Mouse (Mus musculus): ENCODE results near the gene Atp8a2. TPM values are rescaled to one million over a fixed set of nuclear protein-coding genes. Genes with fewer than 3 reads are reported as not detected.

The Atp8a2 gene
- total and polyA plus RNA-seq, 3 experiments = 0.11 TPM; not detected in 2

DNA sequence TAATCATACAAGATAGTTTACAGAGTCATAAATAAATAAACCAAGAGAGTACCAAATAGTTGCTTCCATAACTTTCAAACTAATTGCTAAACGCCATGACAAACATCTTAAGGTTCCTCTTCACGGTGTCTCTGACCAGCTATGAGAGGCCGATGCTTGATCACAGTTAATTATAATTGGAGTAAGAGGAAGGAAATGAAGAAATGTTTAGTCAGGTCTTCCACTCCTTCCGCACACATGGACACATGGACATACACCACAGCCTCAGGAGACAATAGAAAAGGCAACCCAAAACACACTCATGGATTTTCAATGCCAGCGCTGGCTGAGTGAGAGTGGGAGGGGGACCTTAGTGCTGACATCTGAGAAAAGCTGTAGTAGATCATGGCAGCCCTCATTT lies 232.4 kb downstream of the Atp8a2 start:
- ATAC-seq (ENCODE audit: extremely low read depth, insufficient number of reproducible peaks, low FRiP score, poor library complexity, severe bottlenecking) (no peak), DNase-seq (ENCODE audit: low spot score) (no peak)
- H3K36me3 ChIP-seq (replicated peaks) = no peaks in the 10 kb centered on the region
- H3K27me3 ChIP-seq (ENCODE audit: insufficient read depth, low read length) = no peaks in the 10 kb centered on the region
- no peaks in the 10 kb centered on the region for H3K4me1 ChIP-seq (ENCODE audit: insufficient read depth, low read depth, low read length)
- H3K4me3 ChIP-seq (ENCODE audit: low read depth, low read length) = no peak overlapping the region
- peaks cover 14% of the 10 kb centered on the region for H3K9me3 ChIP-seq (replicated peaks)
- TF ChIP-seq TAL1 (conservative IDR thresholded peaks at IDR 0.05; ENCODE audit: low read depth, low read length) (no peak), POLR2AphosphoS5 (IDR thresholded peaks at IDR 0.05; ENCODE audit: insufficient replicate concordance, low read depth, low read length) (no peak), GATA2 (IDR thresholded peaks at IDR 0.05; ENCODE audit: borderline replicate concordance, low read depth, low read length) (no peak), GATA1 (IDR thresholded peaks at IDR 0.05; ENCODE audit: borderline replicate concordance, low read length) (no peak), CTCF (IDR thresholded peaks at IDR 0.05; ENCODE audit: low read depth, low read length) (no peak)

DNA sequence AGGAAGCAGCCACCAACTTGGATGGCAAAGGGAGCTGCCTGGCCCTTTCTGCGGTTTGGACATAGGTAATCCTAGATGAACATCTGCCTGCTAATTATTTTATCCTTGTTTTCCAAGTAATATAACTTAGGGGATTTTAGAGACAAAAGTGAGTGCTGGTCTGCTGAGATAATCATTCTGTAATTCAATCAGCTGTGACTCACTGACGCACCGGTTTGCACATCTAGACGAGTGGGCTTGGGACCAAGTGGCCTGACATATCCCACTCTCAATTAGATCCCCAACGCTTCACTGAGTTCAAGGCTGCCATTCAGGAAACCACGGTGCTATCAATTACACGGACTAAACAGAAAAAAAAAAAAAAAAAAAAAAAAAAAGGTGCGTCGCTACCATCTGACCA lies 236.0 kb downstream of the Atp8a2 start:
- ATAC-seq (ENCODE audit: extremely low read depth, insufficient number of reproducible peaks, low FRiP score, poor library complexity, severe bottlenecking) = no peak
- Histone ChIP-seq H3K4me3 (ENCODE audit: low read depth, low read length) (no peak overlapping the region), H3K4me1 (ENCODE audit: insufficient read depth, low read depth, low read length) (no peaks in the 10 kb centered on the region), H3K9me3 (replicated peaks) (peaks cover 10% of the 10 kb centered on the region), H3K27me3 (ENCODE audit: insufficient read depth, low read length) (no peaks in the 10 kb centered on the region), H3K36me3 (replicated peaks) (no peaks in the 10 kb centered on the region)
- no peak for DNase-seq (ENCODE audit: low spot score)
- TF ChIP-seq GATA1 (IDR thresholded peaks at IDR 0.05; ENCODE audit: borderline replicate concordance, low read length) (no peak), GATA2 (IDR thresholded peaks at IDR 0.05; ENCODE audit: borderline replicate concordance, low read depth, low read length) (no peak), CTCF (IDR thresholded peaks at IDR 0.05; ENCODE audit: low read depth, low read length) (no peak), TAL1 (conservative IDR thresholded peaks at IDR 0.05; ENCODE audit: low read depth, low read length) (no peak)

DNA sequence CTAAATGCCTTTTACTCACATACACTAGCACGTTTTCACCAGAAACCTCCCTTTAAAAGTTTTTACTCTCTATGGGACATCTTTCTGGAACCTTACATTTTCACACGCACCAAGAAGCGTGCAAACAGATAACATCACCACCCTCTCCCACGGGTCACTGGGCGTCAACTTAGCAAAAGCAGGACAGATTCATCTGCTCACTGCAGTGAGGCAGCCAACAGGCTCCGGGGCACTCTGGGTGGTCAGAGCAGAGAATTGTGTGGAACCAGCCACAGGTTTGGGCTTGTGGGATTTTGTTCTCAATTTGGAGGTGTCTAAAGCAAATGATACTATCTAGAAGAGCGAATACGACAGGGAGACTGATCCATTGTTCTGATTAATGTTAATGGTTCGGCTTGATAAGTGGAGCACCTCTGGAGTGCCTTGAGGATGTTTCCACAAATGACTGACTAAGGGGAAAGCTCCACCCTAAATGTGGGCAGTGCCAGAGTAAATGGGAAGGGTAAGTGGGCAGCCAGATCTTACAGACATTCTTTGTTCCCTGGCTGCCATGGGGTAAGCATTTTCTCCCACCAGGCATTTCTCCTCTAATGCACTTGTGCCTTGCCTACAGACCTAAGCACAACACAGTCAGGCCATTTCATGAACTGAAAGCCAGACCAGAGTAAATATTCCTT lies 236.6 kb downstream of the Atp8a2 start:
- no peaks in the 10 kb centered on the region for H3K27me3 ChIP-seq (ENCODE audit: insufficient read depth, low read length)
- no peak for DNase-seq (ENCODE audit: low spot score)
- no peaks in the 10 kb centered on the region for H3K4me1 ChIP-seq (ENCODE audit: insufficient read depth, low read depth, low read length)
- H3K36me3 ChIP-seq (replicated peaks) = no peaks in the 10 kb centered on the region
- TF ChIP-seq TAL1 (conservative IDR thresholded peaks at IDR 0.05; ENCODE audit: low read depth, low read length) (no peak), POLR2AphosphoS5 (IDR thresholded peaks at IDR 0.05; ENCODE audit: insufficient replicate concordance, low read depth, low read length) (no peak), GATA2 (IDR thresholded peaks at IDR 0.05; ENCODE audit: borderline replicate concordance, low read depth, low read length) (no peak), CTCF (IDR thresholded peaks at IDR 0.05; ENCODE audit: low read depth, low read length) (no peak), GATA1 (IDR thresholded peaks at IDR 0.05; ENCODE audit: borderline replicate concordance, low read length) (no peak)
- H3K9me3 ChIP-seq (replicated peaks) = peaks cover 10% of the 10 kb centered on the region
- no peak overlapping the region for H3K4me3 ChIP-seq (ENCODE audit: low read depth, low read length)
- ATAC-seq (ENCODE audit: extremely low read depth, insufficient number of reproducible peaks, low FRiP score, poor library complexity, severe bottlenecking) = no peak

DNA sequence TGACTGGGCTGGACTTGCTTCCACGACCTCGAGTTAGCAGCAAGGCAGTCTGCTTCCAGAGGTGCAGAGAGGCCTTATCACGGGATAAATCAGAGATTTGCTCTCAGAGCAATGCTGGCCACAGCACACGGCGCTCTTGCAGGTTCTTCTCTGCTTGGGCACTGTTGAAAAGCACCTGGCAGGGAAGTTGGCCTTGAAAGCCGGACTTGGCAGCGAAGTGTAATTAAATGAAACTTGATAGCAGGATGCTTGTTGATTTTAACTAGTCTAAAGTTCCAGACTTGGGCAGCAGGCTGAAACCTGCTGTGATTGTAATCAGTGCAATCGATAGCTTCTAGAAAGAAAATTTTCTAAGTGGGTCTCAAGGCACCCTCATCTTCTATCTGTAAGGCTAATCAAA lies 237.3 kb downstream of the Atp8a2 start:
- no peak overlapping the region for H3K4me3 ChIP-seq (ENCODE audit: low read depth, low read length)
- H3K9me3 ChIP-seq (replicated peaks) = peaks cover 10% of the 10 kb centered on the region
- DNase-seq (ENCODE audit: low spot score) (no peak), ATAC-seq (ENCODE audit: extremely low read depth, insufficient number of reproducible peaks, low FRiP score, poor library complexity, severe bottlenecking) (no peak)
- no peaks in the 10 kb centered on the region for H3K4me1 ChIP-seq (ENCODE audit: insufficient read depth, low read depth, low read length)
- TF ChIP-seq GATA1 (IDR thresholded peaks at IDR 0.05; ENCODE audit: borderline replicate concordance, low read length) (no peak), CTCF (IDR thresholded peaks at IDR 0.05; ENCODE audit: low read depth, low read length) (no peak), TAL1 (conservative IDR thresholded peaks at IDR 0.05; ENCODE audit: low read depth, low read length) (no peak), GATA2 (IDR thresholded peaks at IDR 0.05; ENCODE audit: borderline replicate concordance, low read depth, low read length) (no peak), POLR2AphosphoS5 (IDR thresholded peaks at IDR 0.05; ENCODE audit: insufficient replicate concordance, low read depth, low read length) (no peak)
- H3K36me3 ChIP-seq (replicated peaks) = no peaks in the 10 kb centered on the region
- H3K27me3 ChIP-seq (ENCODE audit: insufficient read depth, low read length) = no peaks in the 10 kb centered on the region

DNA sequence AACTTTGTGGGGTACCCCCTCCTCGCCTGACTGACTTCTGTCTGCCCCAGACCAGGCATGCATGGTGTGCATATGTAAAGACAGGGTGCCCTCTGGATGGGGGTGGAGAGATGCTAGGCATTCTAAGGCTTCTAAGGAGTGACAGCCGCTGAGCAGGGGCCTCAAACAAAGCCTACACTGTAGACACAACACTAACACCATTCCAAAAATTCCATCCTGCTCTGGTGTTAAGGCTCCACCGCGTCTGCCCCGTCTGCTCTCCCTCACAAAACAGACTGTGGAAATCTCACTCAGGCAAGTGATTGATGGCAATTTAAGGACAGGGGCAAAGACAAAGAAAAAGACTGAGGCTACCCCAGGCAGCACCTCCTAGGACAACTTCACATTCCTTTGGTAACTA lies 247.0 kb downstream of the Atp8a2 start:
- H3K9me3 ChIP-seq (replicated peaks) = peaks cover 2% of the 10 kb centered on the region
- H3K4me3 ChIP-seq (ENCODE audit: low read depth, low read length) = no peak overlapping the region
- DNase-seq (ENCODE audit: low spot score) = no peak
- TF ChIP-seq TAL1 (conservative IDR thresholded peaks at IDR 0.05; ENCODE audit: low read depth, low read length) = no peak
- no peak for TF ChIP-seq CTCF (IDR thresholded peaks at IDR 0.05; ENCODE audit: low read depth, low read length)
- TF ChIP-seq GATA2 (IDR thresholded peaks at IDR 0.05; ENCODE audit: borderline replicate concordance, low read depth, low read length) = no peak
- no peak for TF ChIP-seq GATA1 (IDR thresholded peaks at IDR 0.05; ENCODE audit: borderline replicate concordance, low read length)
- no peak for TF ChIP-seq POLR2AphosphoS5 (IDR thresholded peaks at IDR 0.05; ENCODE audit: insufficient replicate concordance, low read depth, low read length)
- no peaks in the 10 kb centered on the region for H3K4me1 ChIP-seq (ENCODE audit: insufficient read depth, low read depth, low read length)
- H3K36me3 ChIP-seq (replicated peaks) = no peaks in the 10 kb centered on the region
- ATAC-seq (ENCODE audit: extremely low read depth, insufficient number of reproducible peaks, low FRiP score, poor library complexity, severe bottlenecking) = no peak
- no peaks in the 10 kb centered on the region for H3K27me3 ChIP-seq (ENCODE audit: insufficient read depth, low read length)

DNA sequence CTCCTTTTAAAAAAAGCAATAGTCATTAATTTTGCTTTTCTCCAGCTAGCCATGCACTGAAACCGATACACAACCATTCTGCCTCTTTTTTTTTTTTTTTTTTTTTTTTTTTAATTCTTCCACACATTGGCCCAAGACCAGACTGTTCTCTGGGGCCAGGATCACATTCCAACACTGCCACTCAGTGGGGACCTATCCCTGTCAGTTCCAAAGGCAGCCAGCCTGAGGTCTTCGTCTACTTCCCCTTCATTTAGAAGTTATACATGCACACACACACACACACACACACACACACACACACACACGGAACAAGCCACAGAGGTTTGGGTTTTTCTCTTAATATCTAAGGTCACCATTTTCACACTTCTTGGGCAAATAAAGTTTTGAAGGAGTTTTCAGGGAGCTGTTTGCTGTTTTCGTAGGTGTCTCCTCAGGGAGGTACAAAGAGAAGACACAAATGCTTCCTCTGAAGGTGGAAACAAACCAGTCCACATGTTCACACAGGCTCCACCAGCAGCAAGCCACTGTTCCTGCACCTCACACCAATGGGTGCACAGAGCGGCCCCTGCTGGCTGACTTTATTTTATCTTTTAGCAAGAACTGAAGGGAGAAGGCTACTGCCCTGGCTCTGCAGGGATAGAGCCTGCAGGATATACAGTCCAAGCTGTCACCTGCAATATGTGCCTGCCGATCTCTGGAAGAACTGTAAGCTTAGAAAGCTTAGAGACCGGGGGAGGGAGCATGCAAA lies 253.9 kb downstream of the Atp8a2 start:
- no peak overlapping the region for H3K4me3 ChIP-seq (ENCODE audit: low read depth, low read length)
- H3K36me3 ChIP-seq (replicated peaks) = no peaks in the 10 kb centered on the region
- ATAC-seq (ENCODE audit: extremely low read depth, insufficient number of reproducible peaks, low FRiP score, poor library complexity, severe bottlenecking) (no peak), DNase-seq (ENCODE audit: low spot score) (no peak)
- no peaks in the 10 kb centered on the region for H3K4me1 ChIP-seq (ENCODE audit: insufficient read depth, low read depth, low read length)
- no peaks in the 10 kb centered on the region; the same call in 1 of the 2 replicates for H3K9me3 ChIP-seq (replicated peaks)
- TF ChIP-seq GATA2 (IDR thresholded peaks at IDR 0.05; ENCODE audit: borderline replicate concordance, low read depth, low read length) (no peak), TAL1 (conservative IDR thresholded peaks at IDR 0.05; ENCODE audit: low read depth, low read length) (no peak)
- H3K27me3 ChIP-seq (ENCODE audit: insufficient read depth, low read length) = no peaks in the 10 kb centered on the region
